Mouse (Mus musculus): ENCODE measurements around the gene Gipc1.

Gipc1 gene

DNA sequence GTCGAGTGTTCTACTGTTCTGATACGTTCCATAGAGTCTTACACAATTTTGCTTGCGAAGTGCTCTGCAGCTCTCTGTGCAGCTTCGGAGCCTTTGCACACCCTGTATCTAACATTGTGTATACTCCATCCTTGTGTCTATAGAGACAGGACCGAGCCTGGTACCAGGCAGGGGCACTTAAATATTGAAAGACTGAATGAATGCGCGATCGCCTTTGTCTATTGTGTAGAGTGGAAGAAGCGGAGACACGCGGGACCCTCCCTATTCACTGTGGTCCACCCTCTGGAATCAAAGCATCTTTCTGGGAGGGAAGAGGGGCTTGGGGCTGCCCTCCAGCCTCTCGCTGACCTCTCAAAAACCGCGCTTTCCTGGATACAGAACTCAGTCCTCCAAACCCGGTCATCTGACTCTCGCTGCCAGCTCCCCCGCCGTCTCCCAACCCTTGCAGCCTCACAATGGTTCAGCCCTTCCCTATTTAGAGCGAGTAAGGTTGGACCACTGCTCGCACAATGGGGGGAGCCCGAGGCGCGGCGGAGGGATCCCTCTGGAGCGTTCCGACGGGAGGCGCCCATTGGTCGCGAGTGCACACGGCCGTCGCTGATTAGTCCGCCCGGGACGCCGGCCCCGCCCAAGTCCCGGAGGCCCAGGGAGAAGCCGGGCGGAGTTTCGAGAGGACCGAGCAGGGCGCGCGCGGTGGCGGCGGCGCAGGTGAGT is at the start of gene Gipc1:
Gene Gipc1 (plus strand): TSS at position 648 of the 714 bp plus-strand sequence.
- peak; percentile 95 for DNase-seq (ENCODE audit: low spot score)

DNA sequence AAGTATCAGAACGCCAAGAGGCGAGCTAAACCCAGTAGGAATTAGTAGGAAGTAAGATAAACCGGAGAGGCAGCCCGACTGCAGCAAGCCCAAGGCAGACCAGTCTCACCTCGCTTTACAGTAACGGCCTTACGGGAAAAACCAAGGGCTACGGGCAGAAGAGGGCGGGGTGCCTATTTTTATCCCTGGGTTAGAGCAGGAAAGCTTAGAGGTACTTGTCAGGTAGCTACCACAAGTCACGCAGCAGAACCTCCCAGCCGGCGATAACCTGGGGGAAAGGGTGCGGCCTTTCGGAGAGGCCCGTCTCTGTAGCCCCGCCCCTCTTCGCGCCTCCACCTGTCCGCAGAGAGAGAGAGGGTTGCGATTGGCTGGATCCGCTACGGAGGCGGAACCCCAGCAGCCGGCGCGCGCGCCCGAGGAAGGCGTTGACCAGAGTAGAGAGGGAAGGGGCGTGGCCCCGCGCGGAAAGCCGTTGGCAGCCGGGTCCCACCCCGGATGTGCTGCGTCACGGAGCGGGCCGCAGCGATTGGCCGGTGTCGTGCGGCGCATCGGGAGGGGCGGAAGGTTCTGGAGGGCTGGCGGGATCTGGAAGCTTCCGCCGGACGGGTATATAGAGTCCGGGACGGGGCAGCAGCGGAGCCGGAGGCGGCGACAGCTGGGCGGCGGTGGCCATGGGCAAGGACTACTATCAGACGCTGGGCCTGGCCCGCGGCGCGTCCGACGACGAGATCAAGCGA is 44.6 kb upstream of the Gipc1 start, which contains the start of the genes Tecr and Dnajb1:
Gene Tecr (minus strand): TSS at position 311 of the 737 bp plus-strand sequence.
Gene Dnajb1 (plus strand): TSS at position 533 of the 737 bp plus-strand sequence.
- peak; percentile 99 for DNase-seq (ENCODE audit: low spot score)

GRCm38 (mm10) chr8:83608398-83608829 is 44.1 kb upstream of the Gipc1 start:
- peak; percentile 77 for DNase-seq (ENCODE audit: low spot score)

DNA sequence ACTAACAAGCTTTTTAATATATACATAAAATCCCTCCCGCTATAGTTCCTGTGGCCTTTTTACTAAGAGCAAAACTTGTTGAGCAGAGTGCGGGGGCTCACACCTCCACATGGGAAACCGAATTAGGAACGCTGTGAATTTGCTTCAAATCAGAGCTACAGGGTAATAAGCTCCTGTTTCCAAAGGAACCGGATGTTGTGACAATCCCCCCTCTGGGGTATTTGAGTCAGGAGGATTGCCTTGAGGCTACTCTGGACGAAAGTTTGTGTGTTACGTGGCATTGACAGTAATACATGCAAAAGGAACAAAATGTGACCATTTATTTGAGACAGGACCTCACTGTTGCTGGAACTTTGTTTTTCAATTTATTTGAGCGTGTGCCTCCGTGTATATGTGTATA is 43.4 kb upstream of the Gipc1 start:
- DNase-seq (ENCODE audit: low spot score) = no peak

DNA sequence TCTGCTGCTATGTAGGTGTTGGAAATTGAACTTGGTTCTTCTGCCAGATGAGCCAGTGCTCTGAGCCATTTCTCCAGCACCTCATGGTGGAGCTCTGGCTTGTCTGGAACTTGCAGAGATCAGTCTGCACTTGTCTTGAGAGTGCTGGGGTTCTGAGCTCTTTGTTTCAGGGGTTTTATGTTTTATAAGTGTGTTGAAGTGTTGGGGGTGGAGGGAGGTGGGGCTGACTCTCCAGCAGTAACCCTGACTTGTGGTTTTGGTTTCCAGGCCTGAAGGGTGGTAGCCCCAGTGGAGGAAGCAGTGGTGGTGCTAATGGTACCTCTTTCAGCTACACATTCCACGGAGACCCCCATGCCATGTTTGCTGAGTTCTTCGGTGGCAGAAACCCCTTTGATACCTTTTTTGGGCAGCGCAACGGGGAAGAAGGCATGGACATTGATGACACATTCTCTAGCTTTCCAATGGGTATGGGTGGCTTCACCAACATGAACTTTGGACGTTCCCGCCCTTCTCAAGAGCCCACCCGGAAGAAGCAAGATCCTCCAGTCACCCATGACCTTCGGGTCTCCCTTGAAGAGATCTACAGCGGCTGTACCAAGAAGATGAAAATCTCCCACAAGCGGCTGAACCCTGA is 42.8 kb upstream of the Gipc1 start:
- no peak for DNase-seq (ENCODE audit: low spot score)

GRCm38 (mm10) chr8:83611921-83612320 is 40.6 kb upstream of the Gipc1 start:
- DNase-seq (ENCODE audit: low spot score) = no peak

DNA sequence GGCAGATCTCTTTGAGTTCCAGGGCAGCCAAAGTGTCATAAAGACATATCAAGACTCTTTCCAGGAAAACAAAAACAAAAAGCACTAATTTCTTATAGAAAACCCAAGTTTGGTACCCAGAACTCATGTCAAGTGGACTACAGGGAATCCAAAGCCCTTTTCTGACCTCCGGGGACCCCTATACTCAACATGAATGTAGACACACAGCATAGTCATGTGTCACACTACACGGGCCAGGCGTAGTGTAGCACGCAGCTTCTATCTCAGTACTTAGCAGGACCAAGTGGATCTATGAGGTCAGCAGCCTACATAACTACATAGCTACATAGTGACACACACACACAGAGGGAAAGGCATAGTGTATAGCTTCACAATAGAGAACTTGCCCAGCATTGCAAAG is 38.8 kb upstream of the Gipc1 start:
- no peak for DNase-seq (ENCODE audit: low spot score)

- no peak for DNase-seq (ENCODE audit: low spot score)
Observed at GRCm38 (mm10) chr8:83616625-83617024, 35.9 kb upstream of the Gipc1 start.

- DNase-seq (ENCODE audit: low spot score) = no peak
Observed at GRCm38 (mm10) chr8:83617111-83617510, 35.4 kb upstream of the Gipc1 start.

DNA sequence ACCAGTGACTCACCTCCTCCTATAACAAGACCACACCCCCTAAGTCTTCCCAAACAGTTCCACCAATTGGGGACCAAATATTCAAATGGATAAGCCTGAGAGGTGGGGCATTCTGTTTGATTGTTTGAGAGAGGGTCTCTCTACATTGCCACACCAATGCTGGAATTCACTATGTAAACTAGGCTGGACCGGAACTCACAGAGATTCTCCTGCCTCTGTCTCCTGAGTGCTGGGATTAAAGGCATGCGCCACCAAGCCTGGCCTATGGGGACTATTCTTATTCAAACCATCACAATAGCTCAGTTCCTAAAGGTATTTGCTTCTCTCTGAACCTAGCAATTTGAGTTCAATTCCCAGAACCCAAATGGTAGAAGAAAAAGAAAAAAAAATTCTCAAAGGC is 33.9 kb upstream of the Gipc1 start:
- DNase-seq (ENCODE audit: low spot score) = no peak

- DNase-seq (ENCODE audit: low spot score) = no peak
Observed at GRCm38 (mm10) chr8:83619568-83620285, 32.8 kb upstream of the Gipc1 start.

GRCm38 (mm10) chr8:83621691-83622388 is 30.6 kb upstream of the Gipc1 start:
- DNase-seq (ENCODE audit: low spot score) = no peak

DNA sequence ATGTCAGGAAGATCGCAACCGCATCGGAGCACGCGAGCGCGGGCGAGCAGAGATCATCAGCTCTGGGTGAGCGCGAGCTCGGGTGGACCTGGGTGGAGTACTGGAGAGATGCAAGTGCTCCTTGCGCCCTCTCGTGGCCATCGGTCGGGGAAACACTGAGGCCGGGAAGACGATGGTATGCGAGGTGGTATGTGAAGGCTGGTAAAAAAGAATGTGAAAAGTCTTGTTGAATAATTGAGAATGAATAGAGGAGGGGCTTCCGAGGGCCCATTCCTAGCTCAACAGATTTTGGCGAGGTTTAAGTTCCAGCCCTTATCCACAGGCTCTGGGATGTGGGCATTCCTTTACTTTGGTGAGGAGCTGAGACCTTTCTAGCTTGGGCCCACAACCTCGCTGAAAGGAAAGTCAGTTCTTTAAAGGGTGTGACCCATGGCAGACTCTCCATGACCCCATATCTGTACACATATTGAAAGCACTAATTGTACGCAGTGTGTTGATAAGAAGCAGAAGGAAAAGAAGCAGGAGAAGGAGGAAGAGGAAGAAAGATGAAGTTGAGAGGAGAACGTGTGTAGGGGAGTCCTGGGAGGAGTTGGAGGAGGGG is 30.0 kb upstream of the Gipc1 start:
- DNase-seq (ENCODE audit: low spot score) = peak; percentile 62

DNA sequence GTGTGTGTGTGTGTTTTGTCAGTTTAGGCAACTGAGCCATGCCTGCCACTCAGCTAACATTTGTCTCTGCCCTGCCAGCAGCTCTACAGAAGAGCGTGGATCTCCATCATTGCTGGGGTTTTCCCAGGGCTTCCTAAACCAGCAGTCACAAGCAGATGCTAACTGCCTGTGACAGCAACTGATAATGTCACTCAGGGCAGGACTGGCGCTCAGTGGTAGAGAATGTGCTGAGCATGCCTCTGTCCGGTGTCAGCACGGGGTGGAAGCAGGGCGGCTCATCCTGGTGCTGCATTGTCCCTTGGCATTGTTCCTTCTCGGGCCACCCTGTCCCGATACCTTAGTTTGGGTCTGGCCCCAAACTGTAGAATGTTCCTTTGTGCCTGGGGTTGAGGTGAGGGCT is 28.9 kb upstream of the Gipc1 start:
- no peak for DNase-seq (ENCODE audit: low spot score)

- no peak for DNase-seq (ENCODE audit: low spot score)
Observed at GRCm38 (mm10) chr8:83624739-83625138, 27.7 kb upstream of the Gipc1 start.

DNA sequence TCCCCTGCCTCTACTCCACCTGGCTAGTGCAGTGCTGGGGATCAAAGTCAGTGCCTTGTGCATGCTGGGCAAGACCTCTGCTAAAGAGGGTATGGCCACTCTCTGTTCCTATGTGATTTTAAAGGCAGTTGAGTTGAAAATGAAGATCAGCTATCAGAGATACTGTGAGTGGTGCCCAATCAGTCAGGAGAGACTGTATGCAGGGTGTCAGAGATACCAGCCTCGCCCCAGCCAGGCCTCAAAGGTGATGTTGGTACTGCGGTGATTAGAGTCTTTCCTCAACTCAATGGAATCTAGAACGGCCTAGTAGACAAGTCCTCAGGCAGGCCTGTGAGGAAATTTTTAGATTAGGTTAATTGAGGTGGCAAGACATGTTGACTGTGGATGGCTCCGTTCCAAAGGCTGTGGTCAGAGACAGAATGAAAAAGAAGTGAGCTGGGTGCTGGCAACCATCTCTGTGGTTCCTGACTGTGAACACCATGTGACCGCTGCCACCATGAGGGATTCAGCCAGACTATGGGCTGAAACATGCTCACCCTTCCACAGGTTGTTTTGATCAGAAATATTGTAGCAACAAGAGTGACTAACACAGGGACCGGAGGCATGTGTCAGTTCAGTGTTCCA is 26.7 kb upstream of the Gipc1 start:
- no peak for DNase-seq (ENCODE audit: low spot score)

GRCm38 (mm10) chr8:83632083-83632707 is 20.3 kb upstream of the Gipc1 start:
- no peak for DNase-seq (ENCODE audit: low spot score)

DNA sequence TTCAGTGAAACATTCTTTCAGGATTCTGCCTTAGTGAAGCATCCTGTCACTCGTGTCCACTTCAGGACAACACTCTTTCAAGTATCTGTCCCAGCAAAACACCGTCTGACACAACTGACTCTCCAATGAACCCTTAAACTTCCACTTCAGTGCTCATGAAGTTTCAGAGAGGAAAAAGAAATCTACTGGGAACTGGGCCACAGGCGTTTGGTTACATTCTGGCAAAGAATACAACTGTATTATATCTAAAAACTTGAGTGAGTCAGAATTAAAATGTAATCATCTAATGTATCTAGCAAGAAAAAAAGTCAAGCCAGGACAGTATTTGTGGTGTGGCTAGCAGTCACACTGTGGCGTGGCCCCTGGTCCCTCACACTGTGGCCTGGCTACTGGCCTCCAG is 13.6 kb upstream of the Gipc1 start:
- no peak for DNase-seq (ENCODE audit: low spot score)

GRCm38 (mm10) chr8:83639649-83640048 is 12.8 kb upstream of the Gipc1 start:
- DNase-seq (ENCODE audit: low spot score) = no peak

GRCm38 (mm10) chr8:83647511-83647910 is 5.0 kb upstream of the Gipc1 start:
- DNase-seq (ENCODE audit: low spot score) = no peak
